Mouse (Mus musculus): ENCODE data around the gene Zfp870.
"Not testable (repeated sequence)": the region's sequence is repeated elsewhere in the genome, so short reads cannot be mapped to it uniquely, and the experiment has no call there.

The Zfp870 gene

GRCm38 (mm10) chr17:32872696-32873095 is 18.7 kb downstream of the Zfp870 start:
- in situ Hi-C loops (cut with MboI; ENCODE audit: unreplicated experiment in 2 of 2): no loop called here

- in situ Hi-C loops (cut with MboI; ENCODE audit: unreplicated experiment in 2 of 2): no loop called here
Observed at GRCm38 (mm10) chr17:32872091-32872490, 19.4 kb downstream of the Zfp870 start.

GRCm38 (mm10) chr17:32871483-32871882 is 20.0 kb downstream of the Zfp870 start:
- in situ Hi-C loops (cut with MboI; ENCODE audit: unreplicated experiment in 2 of 2): no loop called here

- in situ Hi-C loops (cut with MboI; ENCODE audit: unreplicated experiment in 2 of 2): not testable (repeated sequence)
Observed at GRCm38 (mm10) chr17:32867266-32867665, 24.2 kb downstream of the Zfp870 start.

GRCm38 (mm10) chr17:32856713-32857112 is 34.7 kb downstream of the Zfp870 start:
- in situ Hi-C loops (cut with MboI; ENCODE audit: unreplicated experiment in 2 of 2): not testable (repeated sequence)

- in situ Hi-C loops (cut with MboI; ENCODE audit: unreplicated experiment in 2 of 2): no loop called here
Observed at GRCm38 (mm10) chr17:32851581-32851980, 39.9 kb downstream of the Zfp870 start.

GRCm38 (mm10) chr17:32841388-32841787 is 50.1 kb downstream of the Zfp870 start:
- in situ Hi-C loops (cut with MboI; ENCODE audit: unreplicated experiment in 2 of 2): no loop called here

- in situ Hi-C loops (cut with MboI; ENCODE audit: unreplicated experiment in 2 of 2): no loop called here
Observed at GRCm38 (mm10) chr17:32839083-32839802, 52.2 kb downstream of the Zfp870 start.

- in situ Hi-C loops (cut with MboI; ENCODE audit: unreplicated experiment in 2 of 2): no loop called here
Observed at GRCm38 (mm10) chr17:32830418-32830782, 61.0 kb downstream of the Zfp870 start.

GRCm38 (mm10) chr17:32829540-32830417 is 61.7 kb downstream of the Zfp870 start, which contains the start of gene Zfp799:
Gene Zfp799 (minus strand): TSS chr17:32830261.
- in situ Hi-C loops (cut with MboI; ENCODE audit: unreplicated experiment in 2 of 2): no loop called here
